Mouse (Mus musculus) retina, embryonic 14.5 days (tissue): Measurements from ENCODE around the gene Klk1b26.
"Not testable (repeated sequence)": the region's sequence is repeated elsewhere in the genome, so short reads cannot be mapped to it uniquely, and the experiment has no call there.

Experiments
- DNase-seq: peaks from one replicate; pipeline ENCODE4 v3.0.0-alpha.2; 2015; ENCODE audit warnings: low spot score

The Klk1b26 gene

GRCm38 (mm10) chr7:44011868-44012267 is at the start of gene Klk1b26:
Klk1b26 (plus strand) TSS chr7:44012168.
- DNase-seq: not testable (repeated sequence)

GRCm38 (mm10) chr7:43966451-43966850 is 45.5 kb upstream of the Klk1b26 start, which contains the start of gene Klk1b1:
Klk1b1 (plus strand) TSS chr7:43966751.
- no peak for DNase-seq

- no peak for DNase-seq
Measured at GRCm38 (mm10) chr7:43967058-43967457, 44.9 kb upstream of the Klk1b26 start.

- DNase-seq: no peak
Measured at GRCm38 (mm10) chr7:43967612-43968011, 44.4 kb upstream of the Klk1b26 start.

GRCm38 (mm10) chr7:43975761-43976160 is 36.2 kb upstream of the Klk1b26 start, which contains the start of gene Klk1b9:
Klk1b9 (plus strand) TSS chr7:43976061.
- DNase-seq: not testable (repeated sequence)

GRCm38 (mm10) chr7:43985657-43986056 is 26.3 kb upstream of the Klk1b26 start:
- DNase-seq: no peak

GRCm38 (mm10) chr7:43994821-43995220 is 17.1 kb upstream of the Klk1b26 start:
- DNase-seq: not testable (repeated sequence)

- DNase-seq: not testable (repeated sequence)
Measured at GRCm38 (mm10) chr7:43995577-43995976, 16.4 kb upstream of the Klk1b26 start, which contains the start of gene Klk1b11. Klk1b11 (plus strand) TSS chr7:43995877.

GRCm38 (mm10) chr7:44004847-44005246 is 7.1 kb upstream of the Klk1b26 start:
- no peak for DNase-seq

GRCm38 (mm10) chr7:44014666-44015065 is 2.7 kb downstream of the Klk1b26 start:
- not testable (repeated sequence) for DNase-seq

- DNase-seq: no peak
Measured at GRCm38 (mm10) chr7:44015071-44015470, 3.1 kb downstream of the Klk1b26 start.

GRCm38 (mm10) chr7:44051990-44052389 is 40.0 kb downstream of the Klk1b26 start, which contains the start of gene Klk1b27:
Klk1b27 (plus strand) TSS chr7:44052290.
- DNase-seq: not testable (repeated sequence)
